Mouse (Mus musculus) CH12.LX (cell line): ENCODE measurements around the gene Cwc27. TPM values are rescaled to one million over a fixed set of nuclear protein-coding genes. Genes with fewer than 3 reads are reported as not detected.

Source experiments
- DNase-seq: peaks from one replicate; pipeline ENCODE4 v3.0.0-alpha.2; 2013; ENCODE audit errors: extremely low read depth
- H3K27ac ChIP-seq: 2 replicates; pipeline ENCODE4 v1.5.1; 2012; ENCODE audit warnings: low read depth, mild to moderate bottlenecking, control low read depth, moderate library complexity; ENCODE audit not compliant: insufficient read depth
- H3K27me3 ChIP-seq: replicated peaks from 2 replicates; pipeline ENCODE3; 2012; ENCODE audit warnings: inconsistent platforms
- H3K36me3 ChIP-seq, 2 experiments: replicated peaks in 1 of 2; 2 replicates each; pipeline versions ENCODE3 to v1.6.1; 2012; ENCODE audit warnings: inconsistent platforms in 1 of 2, low read length in 1 of 2, mild to moderate bottlenecking in 1 of 2, mixed read lengths in 1 of 2, moderate library complexity in 1 of 2; ENCODE audit not compliant: control insufficient read depth in 1 of 2, insufficient read depth in 1 of 2
- H3K4me1 ChIP-seq, 2 experiments: 2 replicates each; pipeline ENCODE4 v1.6.1; 2012; ENCODE audit warnings: inconsistent platforms in 1 of 2, moderate library complexity in 1 of 2; ENCODE audit not compliant: insufficient read depth in 2 of 2, control insufficient read depth in 1 of 2
- H3K4me2 ChIP-seq: 2 replicates; pipeline ENCODE4 v1.6.1; 2012; ENCODE audit warnings: low read depth, mild to moderate bottlenecking, control low read depth; ENCODE audit not compliant: poor library complexity, insufficient read depth, severe bottlenecking
- H3K4me3 ChIP-seq, 3 experiments: fragments of 150-350 bp in 1 of 3; sonication (generic) in 1 of 3; replicated peaks in 1 of 3; 2 replicates each; pipeline versions ENCODE3 to v1.5.1; 2011 to 2012; ENCODE audit warnings: low read depth in 2 of 3, low read length in 2 of 3, mild to moderate bottlenecking in 2 of 3, moderate library complexity in 2 of 3, control low read depth in 1 of 3, improper control_type of control experiment in 1 of 3, inconsistent platforms in 1 of 3, mixed read lengths in 1 of 3; ENCODE audit not compliant: poor library complexity in 1 of 3
- H3K79me2 ChIP-seq: replicated peaks from 2 replicates; pipeline ENCODE4 v1.6.1; 2012; ENCODE audit warnings: mild to moderate bottlenecking, moderate library complexity; ENCODE audit not compliant: control insufficient read depth, poor library complexity, insufficient read depth, severe bottlenecking; ENCODE audit errors: extremely low read depth
- H3K9ac ChIP-seq: 2 replicates; pipeline ENCODE4 v1.6.1; 2012; ENCODE audit warnings: low read depth, mild to moderate bottlenecking, control low read depth, moderate library complexity; ENCODE audit not compliant: insufficient read depth
- H3K9me3 ChIP-seq: replicated peaks from 2 replicates; pipeline ENCODE3; 2012; ENCODE audit warnings: low read length, inconsistent platforms, mixed read lengths
- BHLHE40 ChIP-seq: IDR thresholded peaks from 2 replicates; pipeline ENCODE4 v1.6.1; 2011; ENCODE audit warnings: mild to moderate bottlenecking, low read depth, low read length, improper control_type of control experiment
- CTCF ChIP-seq, 2 experiments: IDR thresholded peaks in 1 of 2; conservative IDR thresholded peaks in 1 of 2; 2 replicates each; pipeline ENCODE4 v1.5.1; 2011 to 2012; ENCODE audit warnings: low read depth in 2 of 2, low read length in 2 of 2, improper control_type of control experiment in 1 of 2, inconsistent platforms in 1 of 2, mild to moderate bottlenecking in 1 of 2, moderate library complexity in 1 of 2
- E2F4 ChIP-seq: IDR thresholded peaks from 2 replicates; pipeline ENCODE4 v1.6.1; 2011; ENCODE audit warnings: low read depth, low read length, improper control_type of control experiment; ENCODE audit not compliant: insufficient replicate concordance
- EP300 ChIP-seq: IDR thresholded peaks from 2 replicates; pipeline ENCODE4 v1.6.1; 2011; ENCODE audit warnings: low read length, improper control_type of control experiment
- ETS1 ChIP-seq: conservative IDR thresholded peaks from 2 replicates; pipeline ENCODE4 v1.6.1; 2012; ENCODE audit warnings: low read depth, mild to moderate bottlenecking, inconsistent platforms, low read length, improper control_type of control experiment, moderate library complexity
- GABPA ChIP-seq: IDR thresholded peaks from 2 replicates; pipeline ENCODE4 v1.6.1; 2012; ENCODE audit warnings: low read depth, low read length, improper control_type of control experiment, inconsistent platforms; ENCODE audit not compliant: insufficient replicate concordance
- JUN ChIP-seq: IDR thresholded peaks from 2 replicates; pipeline ENCODE4 v1.6.1; 2011; ENCODE audit warnings: low read depth, mild to moderate bottlenecking, low read length, improper control_type of control experiment, moderate library complexity; ENCODE audit not compliant: insufficient read depth
- JUND ChIP-seq: conservative IDR thresholded peaks from 2 replicates; pipeline ENCODE4 v1.6.1; 2011; ENCODE audit warnings: low read depth, low read length, improper control_type of control experiment
- MAFK ChIP-seq: IDR thresholded peaks from 2 replicates; pipeline ENCODE4 v1.6.1; 2011; ENCODE audit warnings: low read length, improper control_type of control experiment; ENCODE audit not compliant: insufficient replicate concordance
- MAZ ChIP-seq: IDR thresholded peaks from 2 replicates; pipeline ENCODE4 v1.6.1; 2012; ENCODE audit warnings: low read depth, mild to moderate bottlenecking, inconsistent platforms, low read length, improper control_type of control experiment, moderate library complexity
- MXI1 ChIP-seq: IDR thresholded peaks from 2 replicates; pipeline ENCODE4 v1.6.1; 2011; ENCODE audit warnings: mild to moderate bottlenecking, low read depth, low read length, improper control_type of control experiment
- MYC ChIP-seq: IDR thresholded peaks from 2 replicates; pipeline ENCODE4 v1.6.1; 2011; ENCODE audit warnings: low read depth, mild to moderate bottlenecking, improper control_type of control experiment, low read length
- NRF1 ChIP-seq: IDR thresholded peaks from 2 replicates; pipeline ENCODE4 v1.6.1; 2014; ENCODE audit warnings: low read depth, mild to moderate bottlenecking, inconsistent platforms, low read length, improper control_type of control experiment, moderate library complexity
- PAX5 ChIP-seq: IDR thresholded peaks from 2 replicates; pipeline ENCODE4 v1.6.1; 2012; ENCODE audit warnings: low read length, inconsistent platforms, mixed read lengths
- POLR2A ChIP-seq: IDR thresholded peaks from 2 replicates; pipeline ENCODE4 v1.6.1; 2011; ENCODE audit warnings: low read depth, mild to moderate bottlenecking, improper control_type of control experiment, low read length
- RAD21 ChIP-seq: IDR thresholded peaks from 2 replicates; pipeline ENCODE4 v1.6.1; 2011; ENCODE audit warnings: low read depth, mild to moderate bottlenecking, low read length, improper control_type of control experiment, moderate library complexity
- SMC3 ChIP-seq: IDR thresholded peaks from 2 replicates; pipeline ENCODE4 v1.6.1; 2011; ENCODE audit warnings: low read depth, low read length, improper control_type of control experiment
- TBP ChIP-seq: conservative IDR thresholded peaks from 2 replicates; pipeline ENCODE4 v1.6.1; 2011; ENCODE audit warnings: low read depth, low read length, improper control_type of control experiment
- USF1 ChIP-seq: IDR thresholded peaks from 2 replicates; pipeline ENCODE4 v1.6.1; 2014; ENCODE audit warnings: low read depth, mild to moderate bottlenecking, inconsistent platforms, low read length, improper control_type of control experiment
- ZC3H11A ChIP-seq: IDR thresholded peaks from 2 replicates; pipeline ENCODE4 v1.6.1; 2012; ENCODE audit warnings: low read depth, mild to moderate bottlenecking, inconsistent platforms, low read length, improper control_type of control experiment
- ZMIZ1 ChIP-seq: IDR thresholded peaks from 2 replicates; pipeline ENCODE4 v1.6.1; 2012; ENCODE audit warnings: low read depth, mild to moderate bottlenecking, inconsistent platforms, low read length, improper control_type of control experiment
- dilution Hi-C: fragments of 300-500 bp; cut with MboI; formaldehyde crosslinking; loops from 2 replicates; pipeline ENCODE4 v1.14.3; 2020; ENCODE audit warnings: low sequenced_read_pairs; ENCODE audit not compliant: extremely low pct_unique_long_range_greater_than_20kb, extremely low pct_ligation_motif_present
- in situ Hi-C: fragments of 300-500 bp; cut with MboI; formaldehyde crosslinking; loops from 3 replicates; pipeline ENCODE4 v1.14.3; 2019; ENCODE audit warnings: low sequenced_read_pairs, low pct_ligation_motif_present, low pct_unique_long_range_greater_than_20kb, mixed read lengths
- polyA plus RNA-seq: library from polyadenylated mRNA; unstranded; fragments of >175 nt; gene quantifications from 2 replicates; pipeline ENCODE4 v1.2.1, GENCODE M21; 2012; ENCODE audit warnings: low read depth; ENCODE audit not compliant: insufficient read length
- total RNA-seq, 2 experiments: library from RNA; depleted of rRNA; stranded (reverse); fragments of 300-350 nt in 1 of 2; fragments of >200 nt in 1 of 2; gene quantifications; 2 replicates each; pipeline ENCODE4 v1.2.3; 2012 to 2014

Gene Cwc27
- total and polyA plus RNA-seq, 3 experiments: 24.9 to 38.4 (median 26.0) TPM

GRCm38 (mm10) chr13:104601783-104602182 is 215.2 kb downstream of the Cwc27 start:
- Histone ChIP-seq H3K79me2 (no peaks in the 10 kb centered on the region), H3K27ac (no peak overlapping the region), H3K27me3 (no peaks in the 10 kb centered on the region), H3K9ac (no peak overlapping the region), H3K9me3 (no peaks in the 10 kb centered on the region), H3K36me3 (no peaks in the 10 kb centered on the region), H3K4me3 (no peak overlapping the region), H3K4me1 (peaks cover 0 to 15% of the 10 kb centered on the region in 2 experiments; a peak in 2 of 4 replicates), H3K4me2 (no peak overlapping the region)
- in situ Hi-C loops (loop anchor here (25.0 kb wide), 2 partner anchors 336 to 339 kb away; no protein-coding TSS in a partner anchor), dilution Hi-C loops (no loop called here)
- TF ChIP-seq POLR2A (no peak), CTCF (conservative IDR thresholded peaks at IDR 0.05 in 1 of 2, IDR thresholded peaks at IDR 0.05 in 1 of 2; ENCODE audit: low read depth in 2 of 2, low read length in 2 of 2) (no peak), E2F4 (no peak), MYC (no peak), TBP (no peak), JUN (no peak), NRF1 (no peak)
- DNase-seq: no peak

- no peaks in the 10 kb centered on the region for H3K79me2 ChIP-seq
- no peak overlapping the region for H3K4me3 ChIP-seq
- no peaks in the 10 kb centered on the region for H3K9me3 ChIP-seq
- no peak for DNase-seq
- H3K4me1 ChIP-seq: peaks cover 0 to 7% of the 10 kb centered on the region in 2 experiments; a peak in 2 of 4 replicates
- no peak overlapping the region for H3K27ac ChIP-seq
- no peaks in the 10 kb centered on the region for H3K36me3 ChIP-seq
- no peaks in the 10 kb centered on the region for H3K27me3 ChIP-seq
- dilution Hi-C loops: no loop called here
- H3K9ac ChIP-seq: no peak overlapping the region
- H3K4me2 ChIP-seq: no peak overlapping the region
- TF ChIP-seq BHLHE40 (peak; percentile 43; the same call in 1 of the 2 replicates), ZC3H11A (no peak)
- in situ Hi-C loops: no loop called here
Observed at GRCm38 (mm10) chr13:104596199-104596598, 220.7 kb downstream of the Cwc27 start.

GRCm38 (mm10) chr13:104594820-104595351 is 222.1 kb downstream of the Cwc27 start:
- Histone ChIP-seq H3K79me2 (no peaks in the 10 kb centered on the region), H3K4me1 (peaks cover 0 to 7% of the 10 kb centered on the region in 2 experiments; a peak in 2 of 4 replicates), H3K27ac (no peak overlapping the region)
- TF ChIP-seq MAZ: no peak
- TF ChIP-seq JUND: no peak
- TF ChIP-seq SMC3: no peak
- TF ChIP-seq MXI1: no peak
- no peak for TF ChIP-seq USF1
- TF ChIP-seq TBP: no peak
- no peak for TF ChIP-seq CTCF (conservative IDR thresholded peaks at IDR 0.05 in 1 of 2, IDR thresholded peaks at IDR 0.05 in 1 of 2; ENCODE audit: low read depth in 2 of 2, low read length in 2 of 2)
- TF ChIP-seq ZMIZ1: no peak
- TF ChIP-seq PAX5: no peak
- TF ChIP-seq ETS1: no peak
- TF ChIP-seq POLR2A: no peak
- TF ChIP-seq JUN: no peak
- no peak for TF ChIP-seq E2F4
- no peak for TF ChIP-seq MAFK
- no peak for TF ChIP-seq GABPA
- no peak for TF ChIP-seq RAD21
- no peak for TF ChIP-seq EP300
- TF ChIP-seq, all 38 proteins: peak for 0
- Histone ChIP-seq H3K9ac (no peak overlapping the region), H3K4me2 (no peak overlapping the region), H3K9me3 (no peaks in the 10 kb centered on the region), H3K36me3 (no peaks in the 10 kb centered on the region), H3K27me3 (no peaks in the 10 kb centered on the region), H3K4me3 (no peak overlapping the region)
- in situ Hi-C loops (no loop called here), dilution Hi-C loops (no loop called here)
- no peak for DNase-seq
